Mouse (Mus musculus) heart, embryonic 11.5 days (tissue): Measurements from ENCODE around the gene Meis2. TPM values are rescaled to one million over a fixed set of nuclear protein-coding genes. Genes with fewer than 3 reads are reported as not detected.

Experiments used
- ATAC-seq: fragments of 200-750 bp; cut with Nextera tagmentation; replicated peaks from 2 replicates; pipeline ENCODE4 v1.8.0; 2017; ENCODE audit warnings: moderate library complexity; ENCODE audit not compliant: insufficient number of reproducible peaks, low FRiP score, low TSS enrichment
- H3K27ac ChIP-seq: fragments of 300-500 bp; sonication (generic); 2 replicates; pipeline ENCODE4 v1.5.1; 2014; ENCODE audit warnings: mild to moderate bottlenecking, low read depth, low read length
- H3K27me3 ChIP-seq: fragments of 300-500 bp; sonication (generic); 2 replicates; pipeline ENCODE4 v1.6.1; 2014; ENCODE audit warnings: mild to moderate bottlenecking, low read length, mixed read lengths; ENCODE audit not compliant: control insufficient read depth, insufficient read depth
- H3K36me3 ChIP-seq: fragments of 300-500 bp; sonication (generic); 2 replicates; pipeline ENCODE4 v1.6.1; 2014; ENCODE audit warnings: mild to moderate bottlenecking, low read length, moderate library complexity, mixed read lengths; ENCODE audit not compliant: control insufficient read depth, insufficient read depth
- H3K4me1 ChIP-seq: fragments of 300-500 bp; sonication (generic); 2 replicates; pipeline ENCODE4 v1.6.1; 2014; ENCODE audit warnings: low read length; ENCODE audit not compliant: control insufficient read depth, insufficient read depth
- H3K4me2 ChIP-seq: fragments of 300-500 bp; sonication (generic); 2 replicates; pipeline ENCODE4 v1.6.1; 2014; ENCODE audit warnings: mild to moderate bottlenecking, moderate library complexity
- H3K4me3 ChIP-seq: fragments of 300-500 bp; sonication (generic); 2 replicates; pipeline ENCODE4 v1.5.1; 2014; ENCODE audit warnings: low read depth, low read length
- H3K9ac ChIP-seq: fragments of 300-500 bp; sonication (generic); 2 replicates; pipeline ENCODE4 v1.6.1; 2014; ENCODE audit warnings: mild to moderate bottlenecking, low read depth, low read length, moderate library complexity
- H3K9me3 ChIP-seq: fragments of 300-500 bp; sonication (generic); replicated peaks from 2 replicates; pipeline ENCODE4 v1.6.1; 2016; ENCODE audit warnings: low read length; ENCODE audit not compliant: control insufficient read depth
- WGBS: fragments of 180-500 bp; shearing (Covaris S2); extraction: QIAGEN DNeasy Blood & Tissue Kit; methylation state at CpG from one replicate; pipeline ENCODE4 v1.1.7; 2014; ENCODE audit not compliant: insufficient replicate concordance; 5-methylcytosine and 5-hydroxymethylcytosine counted together
- polyA plus RNA-seq: library from polyadenylated mRNA; unstranded; fragments of >200 nt; fragmentation: Nextera tagmentation; extraction: Ambion mirVana; gene quantifications from 2 replicates; pipeline ENCODE4 v1.2.1, GENCODE M21; 2014

Gene Meis2
- polyA plus RNA-seq, 1 experiment from 2014 or later, result 59.8 TPM

GRCm38 (mm10) chr2:115858927-115859326, 206.7 kb downstream of the Meis2 start:
- no peaks in the 10 kb centered on the region for H3K9me3 ChIP-seq
- no peak overlapping the region for H3K27ac ChIP-seq
- H3K4me1 ChIP-seq, result peaks cover 23% of the 10 kb centered on the region
- H3K4me3 ChIP-seq, result peak overlapping the region; percentile 42
- no peak for ATAC-seq
- H3K9ac ChIP-seq, result peak overlapping the region; percentile 3; the same call in 1 of the 2 replicates
- 1% methylated on average over 10 of the region's 10 CpGs for WGBS
- H3K36me3 ChIP-seq, result peaks cover 2% of the 10 kb centered on the region; the same call in 1 of the 2 replicates
- peaks cover 9% of the 10 kb centered on the region; the same call in 1 of the 2 replicates for H3K27me3 ChIP-seq
- peak overlapping the region; percentile 63 for H3K4me2 ChIP-seq

GRCm38 (mm10) chr2:115858246-115858645, 207.4 kb downstream of the Meis2 start:
- Histone ChIP-seq H3K36me3 (no peaks in the 10 kb centered on the region), H3K4me2 (peak overlapping the region; percentile 43), H3K27me3 (peaks cover 9% of the 10 kb centered on the region; the same call in 1 of the 2 replicates), H3K4me3 (no peak overlapping the region), H3K27ac (no peak overlapping the region), H3K4me1 (peaks cover 23% of the 10 kb centered on the region), H3K9ac (no peak overlapping the region), H3K9me3 (no peaks in the 10 kb centered on the region)
- WGBS, result 10% methylated on average over 8 of the region's 8 CpGs
- no peak for ATAC-seq

GRCm38 (mm10) chr2:115857123-115858080, 208.2 kb downstream of the Meis2 start:
- Histone ChIP-seq H3K27me3 (peaks cover 11% of the 10 kb centered on the region; the same call in 1 of the 2 replicates), H3K9ac (no peak overlapping the region), H3K4me3 (no peak overlapping the region), H3K9me3 (no peaks in the 10 kb centered on the region), H3K4me2 (peak overlapping the region; percentile 20; the same call in 1 of the 2 replicates), H3K27ac (0 out of 2 replicates have a peak overlapping the region, but pooled peaks have one; percentile 2), H3K4me1 (peaks cover 23% of the 10 kb centered on the region), H3K36me3 (no peaks in the 10 kb centered on the region)
- 20% methylated on average over 11 of the region's 11 CpGs for WGBS
- ATAC-seq, result no peak

- Histone ChIP-seq H3K4me3 (peak overlapping the region; percentile 46), H3K9me3 (no peaks in the 10 kb centered on the region), H3K4me1 (peaks cover 23% of the 10 kb centered on the region), H3K9ac (peak overlapping the region; percentile 52; the same call in 1 of the 2 replicates), H3K27ac (no peak overlapping the region), H3K36me3 (no peaks in the 10 kb centered on the region), H3K27me3 (peaks cover 15% of the 10 kb centered on the region), H3K4me2 (peak overlapping the region; percentile 75)
- WGBS, result 6% methylated on average over 13 of the region's 13 CpGs
- no peak for ATAC-seq
Measured at GRCm38 (mm10) chr2:115856401-115857073, 209.1 kb downstream of the Meis2 start.

- Histone ChIP-seq H3K27me3 (peaks cover 15% of the 10 kb centered on the region), H3K36me3 (no peaks in the 10 kb centered on the region), H3K4me3 (peak overlapping the region; percentile 46), H3K4me2 (peak overlapping the region; percentile 75), H3K27ac (no peak overlapping the region), H3K9ac (peak overlapping the region; percentile 52), H3K4me1 (peaks cover 19% of the 10 kb centered on the region), H3K9me3 (no peaks in the 10 kb centered on the region)
- ATAC-seq, result peak; percentile 59
- WGBS, result under 1% methylated on average over 33 of the region's 33 CpGs
Measured at GRCm38 (mm10) chr2:115855511-115856400, 209.9 kb downstream of the Meis2 start.

- ATAC-seq, result no peak
- WGBS, result 3% methylated on average over 25 of the region's 25 CpGs
- H3K9ac ChIP-seq, result peak overlapping the region; percentile 49; the same call in 1 of the 2 replicates
- H3K27ac ChIP-seq, result no peak overlapping the region
- H3K27me3 ChIP-seq, result peaks cover 15% of the 10 kb centered on the region
- H3K4me3 ChIP-seq, result peak overlapping the region; percentile 43
- H3K9me3 ChIP-seq, result no peaks in the 10 kb centered on the region
- H3K4me1 ChIP-seq, result peaks cover 14% of the 10 kb centered on the region
- peak overlapping the region; percentile 75 for H3K4me2 ChIP-seq
- H3K36me3 ChIP-seq, result no peaks in the 10 kb centered on the region
Measured at GRCm38 (mm10) chr2:115854828-115855311, 210.8 kb downstream of the Meis2 start.

- Histone ChIP-seq H3K4me3 (peak overlapping the region; percentile 43), H3K4me1 (peaks cover 10% of the 10 kb centered on the region), H3K27ac (no peak overlapping the region), H3K36me3 (no peaks in the 10 kb centered on the region), H3K9me3 (no peaks in the 10 kb centered on the region), H3K9ac (no peak overlapping the region; the same call in 1 of the 2 replicates), H3K27me3 (peaks cover 15% of the 10 kb centered on the region), H3K4me2 (peak overlapping the region; percentile 75)
- no peak for ATAC-seq
- 16% methylated on average over 14 of the region's 14 CpGs for WGBS
Measured at GRCm38 (mm10) chr2:115854007-115854827, 211.4 kb downstream of the Meis2 start.
